Mouse (Mus musculus): Measurements from ENCODE around the gene Tshr. TPM values are rescaled to one million over a fixed set of nuclear protein-coding genes. Genes with fewer than 3 reads are reported as not detected.
A peak's percentile ranks its signal among the peaks of the same experiment; 100 is the strongest.
"Not testable (repeated sequence)": the region's sequence is repeated elsewhere in the genome, so short reads cannot be mapped to it uniquely, and the experiment has no call there.

Tshr gene
- polyA plus RNA-seq (2014; fragmentation: Nextera tagmentation; extraction: Ambion mirVana): 0.89 and 0.98 TPM in 2 replicates

GRCm38 (mm10) chr12:91384281-91385017 lies at the start of gene Tshr, which contains the start of gene Cep128:
Gene Tshr, plus strand, starts transcription at chr12:91384563.
Gene Cep128, minus strand, starts transcription at chr12:91384409.
- DNase-seq (ENCODE audit: low spot score): peak; percentile 97
- no peaks in the 10 kb centered on the region for H3K36me3 ChIP-seq (ENCODE audit: control insufficient read depth, insufficient read depth, low read length)
- WGBS: 1% methylated on average over 27 of the region's 27 CpGs
- H3K4me3 ChIP-seq (ENCODE audit: low read depth, low read length): peak within 1 kb of the TSS; percentile 56
- ATAC-seq: peak; percentile 100
- H3K27me3 ChIP-seq (replicated peaks; ENCODE audit: control insufficient read depth, insufficient read depth, low read length): no peaks in the 10 kb centered on the region
- H3K9me3 ChIP-seq (replicated peaks; ENCODE audit: control insufficient read depth, low read length): no peaks in the 10 kb centered on the region
- H3K9ac ChIP-seq (ENCODE audit: low read length): peak within 1 kb of the TSS; percentile 60
- peaks cover 4% of the 10 kb centered on the region; the same call in 1 of the 2 replicates for H3K4me1 ChIP-seq (ENCODE audit: control insufficient read depth, insufficient read depth, low read length)
- no peak within 1 kb of the TSS for H3K27ac ChIP-seq (ENCODE audit: low read depth, low read length)
- peak within 1 kb of the TSS; percentile 88 for H3K4me2 ChIP-seq (ENCODE audit: low read length)

DNA sequence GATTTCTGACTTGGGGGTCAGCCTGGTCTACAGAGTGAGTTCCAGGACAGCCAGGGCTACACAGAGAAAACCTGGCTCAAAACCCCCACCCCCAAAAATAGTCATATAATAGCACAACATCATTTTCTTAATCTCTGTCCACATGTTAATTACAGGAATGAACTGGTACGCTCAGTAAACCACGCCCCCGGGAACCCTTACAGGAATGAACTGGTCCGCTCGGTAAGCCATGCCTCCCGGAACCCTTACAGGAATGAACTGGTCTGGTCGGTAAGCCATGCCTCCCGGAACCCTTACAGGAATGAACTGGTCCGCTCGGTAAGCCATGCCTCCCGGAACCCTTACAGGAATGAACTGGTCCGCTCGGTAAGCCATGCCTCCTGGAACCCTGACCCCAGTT lies 45.7 kb upstream of the Tshr start:
- H3K27me3 ChIP-seq (replicated peaks; ENCODE audit: control insufficient read depth, insufficient read depth, low read length); H3K9ac ChIP-seq (ENCODE audit: low read length); ATAC-seq; DNase-seq (ENCODE audit: low spot score); H3K9me3 ChIP-seq (replicated peaks; ENCODE audit: control insufficient read depth, low read length); H3K36me3 ChIP-seq (ENCODE audit: control insufficient read depth, insufficient read depth, low read length); H3K4me1 ChIP-seq (ENCODE audit: control insufficient read depth, insufficient read depth, low read length); H3K4me2 ChIP-seq (ENCODE audit: low read length); H3K4me3 ChIP-seq (ENCODE audit: low read depth, low read length); H3K27ac ChIP-seq (ENCODE audit: low read depth, low read length): not testable (repeated sequence)
- WGBS: 96% methylated on average over 13 of the region's 13 CpGs

DNA sequence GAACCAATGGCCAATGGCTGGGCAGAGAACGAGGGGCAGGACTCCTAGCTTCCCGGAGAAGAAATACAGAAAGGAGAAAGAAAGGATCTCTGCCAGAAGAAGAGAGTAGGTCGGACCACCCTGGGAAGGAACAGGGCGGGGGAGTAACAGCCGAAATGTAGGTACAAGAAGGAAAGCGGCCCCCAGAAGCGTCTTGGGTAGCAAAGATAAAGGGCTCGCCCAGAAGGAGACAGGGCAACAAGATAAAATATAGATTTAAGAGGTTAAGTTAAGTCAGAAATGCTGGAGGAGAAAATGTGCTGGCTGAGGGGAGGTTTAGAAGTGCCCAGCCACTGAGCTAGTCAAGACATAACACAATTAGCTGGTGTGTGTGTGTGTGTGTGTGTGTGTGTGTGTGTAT lies 30.6 kb upstream of the Tshr start:
- no peaks in the 10 kb centered on the region for H3K9me3 ChIP-seq (replicated peaks; ENCODE audit: control insufficient read depth, low read length)
- DNase-seq (ENCODE audit: low spot score) (no peak), ATAC-seq (no peak)
- no peak overlapping the region for H3K9ac ChIP-seq (ENCODE audit: low read length)
- H3K36me3 ChIP-seq (ENCODE audit: control insufficient read depth, insufficient read depth, low read length): no peaks in the 10 kb centered on the region
- no peak overlapping the region for H3K4me2 ChIP-seq (ENCODE audit: low read length)
- WGBS: 74% methylated on average over 8 of the region's 8 CpGs
- H3K27ac ChIP-seq (ENCODE audit: low read depth, low read length): no peak overlapping the region
- H3K4me3 ChIP-seq (ENCODE audit: low read depth, low read length): no peak overlapping the region
- no peaks in the 10 kb centered on the region for H3K4me1 ChIP-seq (ENCODE audit: control insufficient read depth, insufficient read depth, low read length)
- H3K27me3 ChIP-seq (replicated peaks; ENCODE audit: control insufficient read depth, insufficient read depth, low read length): no peaks in the 10 kb centered on the region

- Histone ChIP-seq H3K9ac (ENCODE audit: low read length) (no peak overlapping the region), H3K27ac (ENCODE audit: low read depth, low read length) (no peak overlapping the region), H3K4me2 (ENCODE audit: low read length) (no peak overlapping the region), H3K4me3 (ENCODE audit: low read depth, low read length) (no peak overlapping the region), H3K27me3 (replicated peaks; ENCODE audit: control insufficient read depth, insufficient read depth, low read length) (no peaks in the 10 kb centered on the region), H3K36me3 (ENCODE audit: control insufficient read depth, insufficient read depth, low read length) (no peaks in the 10 kb centered on the region), H3K4me1 (ENCODE audit: control insufficient read depth, insufficient read depth, low read length) (no peaks in the 10 kb centered on the region), H3K9me3 (replicated peaks; ENCODE audit: control insufficient read depth, low read length) (no peaks in the 10 kb centered on the region)
- ATAC-seq: no peak
- WGBS: 88% methylated on average over 3 of the region's 3 CpGs
- DNase-seq (ENCODE audit: low spot score): no peak
Measured at GRCm38 (mm10) chr12:91369173-91369572, 15.2 kb upstream of the Tshr start.

DNA sequence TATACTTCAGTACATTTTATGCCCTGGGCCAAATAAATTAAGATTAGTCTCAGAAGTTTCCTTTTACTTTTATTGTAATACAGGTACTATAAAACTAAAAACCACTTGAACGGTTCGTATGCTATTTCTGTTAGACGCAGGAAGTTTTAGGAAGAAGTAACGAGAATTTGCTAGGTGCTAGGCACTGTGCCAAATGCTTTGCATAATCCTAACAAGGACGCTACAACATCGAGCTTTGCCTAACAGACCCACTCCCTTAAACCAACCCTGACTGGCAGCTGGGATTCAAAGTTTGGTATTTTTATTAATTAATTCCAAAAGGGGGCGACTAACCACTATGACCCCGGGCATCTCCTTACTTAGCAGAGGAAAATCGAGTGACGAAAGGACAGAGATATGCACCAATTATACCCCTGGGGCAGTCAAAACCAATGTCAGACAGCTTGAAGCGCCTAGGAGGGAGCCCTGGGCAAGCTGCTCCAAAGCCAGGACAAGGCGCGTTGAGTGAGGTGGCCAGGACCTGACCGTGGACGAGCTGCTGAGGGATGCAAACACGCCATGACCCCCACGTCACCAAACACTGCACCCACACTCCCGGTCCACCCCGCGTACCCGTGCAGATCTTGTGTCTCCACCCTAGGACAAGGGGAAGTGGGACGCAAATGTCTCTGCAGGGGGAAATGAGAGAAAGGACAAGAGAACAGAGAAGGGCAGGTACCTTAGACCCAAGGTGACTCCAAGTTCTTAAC lies 673 bp upstream of the Tshr start:
- Histone ChIP-seq H3K4me1 (ENCODE audit: control insufficient read depth, insufficient read depth, low read length) (peaks cover 4% of the 10 kb centered on the region; the same call in 1 of the 2 replicates), H3K27me3 (replicated peaks; ENCODE audit: control insufficient read depth, insufficient read depth, low read length) (no peaks in the 10 kb centered on the region), H3K27ac (ENCODE audit: low read depth, low read length) (no peak overlapping the region), H3K4me2 (ENCODE audit: low read length) (peak overlapping the region; percentile 88), H3K9me3 (replicated peaks; ENCODE audit: control insufficient read depth, low read length) (no peaks in the 10 kb centered on the region), H3K9ac (ENCODE audit: low read length) (peak overlapping the region; percentile 60), H3K4me3 (ENCODE audit: low read depth, low read length) (peak overlapping the region; percentile 56), H3K36me3 (ENCODE audit: control insufficient read depth, insufficient read depth, low read length) (no peaks in the 10 kb centered on the region)
- WGBS: 1% methylated on average over 22 of the region's 22 CpGs
- peak; percentile 56 for ATAC-seq
- DNase-seq (ENCODE audit: low spot score): peak; percentile 55

GRCm38 (mm10) chr12:91400232-91401048 lies 16.1 kb downstream of the Tshr start:
- WGBS: under 1% methylated on average over 38 of the region's 38 CpGs
- H3K4me1 ChIP-seq (ENCODE audit: control insufficient read depth, insufficient read depth, low read length): no peaks in the 10 kb centered on the region
- peak overlapping the region; percentile 43 for H3K4me3 ChIP-seq (ENCODE audit: low read depth, low read length)
- H3K36me3 ChIP-seq (ENCODE audit: control insufficient read depth, insufficient read depth, low read length): no peaks in the 10 kb centered on the region
- peak overlapping the region; percentile 54 for H3K9ac ChIP-seq (ENCODE audit: low read length)
- peak; percentile 91 for DNase-seq (ENCODE audit: low spot score)
- peak; percentile 94 for ATAC-seq
- no peaks in the 10 kb centered on the region for H3K27me3 ChIP-seq (replicated peaks; ENCODE audit: control insufficient read depth, insufficient read depth, low read length)
- H3K4me2 ChIP-seq (ENCODE audit: low read length): peak overlapping the region; percentile 88
- no peak overlapping the region for H3K27ac ChIP-seq (ENCODE audit: low read depth, low read length)
- H3K9me3 ChIP-seq (replicated peaks; ENCODE audit: control insufficient read depth, low read length): no peaks in the 10 kb centered on the region

GRCm38 (mm10) chr12:91401049-91401352 lies 16.6 kb downstream of the Tshr start:
- DNase-seq (ENCODE audit: low spot score) (no peak), ATAC-seq (no peak; the same call in none of the 2 replicates)
- H3K4me3 ChIP-seq (ENCODE audit: low read depth, low read length): peak overlapping the region; percentile 43
- no peaks in the 10 kb centered on the region for H3K4me1 ChIP-seq (ENCODE audit: control insufficient read depth, insufficient read depth, low read length)
- H3K36me3 ChIP-seq (ENCODE audit: control insufficient read depth, insufficient read depth, low read length): no peaks in the 10 kb centered on the region
- H3K9me3 ChIP-seq (replicated peaks; ENCODE audit: control insufficient read depth, low read length): no peaks in the 10 kb centered on the region
- 4% methylated on average over 12 of the region's 12 CpGs for WGBS
- H3K4me2 ChIP-seq (ENCODE audit: low read length): peak overlapping the region; percentile 88
- H3K27me3 ChIP-seq (replicated peaks; ENCODE audit: control insufficient read depth, insufficient read depth, low read length): no peaks in the 10 kb centered on the region
- H3K27ac ChIP-seq (ENCODE audit: low read depth, low read length): no peak overlapping the region
- peak overlapping the region; percentile 54 for H3K9ac ChIP-seq (ENCODE audit: low read length)

- WGBS: 48% methylated on average over 4 of the region's 4 CpGs
- H3K36me3 ChIP-seq (ENCODE audit: control insufficient read depth, insufficient read depth, low read length): no peaks in the 10 kb centered on the region
Measured at GRCm38 (mm10) chr12:91410306-91410705, 25.9 kb downstream of the Tshr start.

More at GRCm38 (mm10) chr12:91410306-91410705, 25.9 kb downstream of the Tshr start:
- Histone ChIP-seq H3K4me3 (ENCODE audit: low read depth, low read length) (no peak overlapping the region), H3K9ac (ENCODE audit: low read length) (no peak overlapping the region), H3K27me3 (replicated peaks; ENCODE audit: control insufficient read depth, insufficient read depth, low read length) (no peaks in the 10 kb centered on the region), H3K4me2 (ENCODE audit: low read length) (no peak overlapping the region), H3K9me3 (replicated peaks; ENCODE audit: control insufficient read depth, low read length) (no peaks in the 10 kb centered on the region), H3K27ac (ENCODE audit: low read depth, low read length) (no peak overlapping the region), H3K4me1 (ENCODE audit: control insufficient read depth, insufficient read depth, low read length) (peaks cover 12% of the 10 kb centered on the region)
- DNase-seq (ENCODE audit: low spot score) (no peak), ATAC-seq (no peak)
